Mouse (Mus musculus) ES-Bruce4 (cell line): ENCODE data around the gene Aff3.

Experiments
- CTCF ChIP-seq: IDR thresholded peaks from one replicate; pipeline ENCODE4 v1.8.1; 2011; ENCODE audit warnings: low read depth, low read length
- EP300 ChIP-seq: IDR thresholded peaks from 2 replicates; pipeline ENCODE4 v1.6.1; 2011; ENCODE audit warnings: low read depth, low read length; ENCODE audit not compliant: insufficient read depth
- POLR2A ChIP-seq: IDR thresholded peaks from one replicate; pipeline ENCODE4 v1.8.1; 2011; ENCODE audit warnings: low read length; ENCODE audit not compliant: insufficient read depth

GRCm38 (mm10) chr1:38690471-38690870 is 25.7 kb upstream of the Aff3 start:
- TF ChIP-seq POLR2A, result no peak
- TF ChIP-seq CTCF, result no peak
- no peak for TF ChIP-seq EP300
